Mouse (Mus musculus) lung, postnatal 0 days (tissue): ENCODE data around the gene Rtn1.

Experiments used
- CTCF ChIP-seq: IDR thresholded peaks from 2 replicates; pipeline ENCODE4 v1.5.1; 2016; ENCODE audit warnings: antibody characterized with exemption, mild to moderate bottlenecking
- EP300 ChIP-seq: IDR thresholded peaks from 2 replicates; pipeline ENCODE4 v1.6.1; 2016; ENCODE audit warnings: antibody characterized with exemption, mild to moderate bottlenecking, control low read depth

DNA sequence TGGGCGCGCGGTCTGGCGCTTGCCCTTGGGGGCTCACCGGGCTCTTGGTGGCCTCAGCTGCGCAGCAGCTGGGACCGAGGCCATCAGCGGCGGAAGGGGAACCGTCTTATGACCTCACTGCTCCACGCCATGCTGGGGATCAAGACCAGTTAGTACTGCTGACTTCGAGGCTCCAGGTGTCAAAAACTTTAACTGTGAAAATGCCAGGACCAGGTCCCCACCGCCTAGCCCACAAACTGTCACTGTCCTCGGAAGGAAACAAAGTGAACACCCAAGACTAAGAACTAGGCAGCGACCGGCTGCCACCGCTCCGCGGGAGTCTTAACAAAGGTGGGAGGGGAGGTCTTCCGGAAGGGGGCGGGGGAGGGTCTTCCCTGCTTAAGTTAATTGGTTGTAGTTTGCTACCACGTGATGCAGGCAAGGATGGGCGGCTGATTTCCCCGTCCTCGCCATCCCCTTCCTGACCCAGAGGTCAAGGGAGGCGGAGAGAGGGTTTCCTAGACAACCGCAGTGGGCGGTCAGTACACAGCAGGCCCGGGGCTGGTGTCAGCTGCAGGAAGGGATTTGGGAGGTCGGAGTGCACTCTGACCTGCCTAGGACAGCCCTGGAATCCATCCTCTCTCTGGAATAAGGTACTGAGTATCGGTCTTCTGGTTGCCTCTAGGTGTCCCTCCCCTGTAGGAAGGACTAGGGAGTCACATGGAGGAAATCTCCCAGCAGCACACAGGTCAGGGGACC is 33.2 kb upstream of the Rtn1 start, which contains the start of gene Lrrc9:
- TF ChIP-seq CTCF = no peak
- TF ChIP-seq EP300 = no peak
